Mouse (Mus musculus): ENCODE results near the gene Rpf1. TPM values are rescaled to one million over a fixed set of nuclear protein-coding genes. Genes with fewer than 3 reads are reported as not detected.

The Rpf1 gene
- 84.0 to 101 TPM (median 95.6 TPM) in 4 replicates for total RNA-seq (2023)

GRCm38 (mm10) chr3:146520798-146521651 lies at the start of gene Rpf1:
Gene Rpf1 (minus strand): TSS chr3:146521429.

GRCm38 (mm10) chr3:146570148-146570782 lies 49.0 kb upstream of the Rpf1 start, which contains the start of gene Uox:
Gene Uox (plus strand): TSS chr3:146570426.

GRCm38 (mm10) chr3:146499431-146500002 lies 21.7 kb downstream of the Rpf1 start, which contains the start of the genes Spata1 and Gng5:
Gene Spata1 (minus strand): TSS chr3:146499753.
Gene Gng5 (plus strand): TSS chr3:146499807.

Other genes with a start within 250 kb of the Rpf1 start
- 1.3 to 2.4 TPM (median 2.0 TPM) in 4 replicates for gene Ssx2ip, start 116.8 kb downstream of the Rpf1 start, total RNA-seq (2023)
- gene Ctbs, start 71.6 kb downstream of the Rpf1 start, total RNA-seq (2023), result 10.0 to 13.5 TPM (median 12.3 TPM) in 4 replicates
- 2.4 to 5.0 TPM (median 3.8 TPM) in 4 replicates for gene Spata1, start 21.7 kb downstream of the Rpf1 start, total RNA-seq (2023)
- gene Gng5, start 21.6 kb downstream of the Rpf1 start, total RNA-seq (2023), result 118 to 154 TPM (median 140 TPM) in 4 replicates
- gene Uox, start 49.0 kb upstream of the Rpf1 start, total RNA-seq (2023), result not detected in 4 replicates
- gene Dnase2b, start 94.2 kb upstream of the Rpf1 start, total RNA-seq (2023), result not detected in 4 replicates
- not detected in 4 replicates for gene 4930503B20Rik, start 129.9 kb upstream of the Rpf1 start, total RNA-seq (2023)
- gene Samd13, start 164.2 kb upstream of the Rpf1 start, total RNA-seq (2023), result not detected in 4 replicates